Mouse (Mus musculus) Patski (cell line): Measurements from ENCODE around the gene Utf1. TPM values are rescaled to one million over a fixed set of nuclear protein-coding genes. Genes with fewer than 3 reads are reported as not detected.

Experiments
- ATAC-seq: fragments of 100-300 bp; one replicate; pipeline ENCODE4 v1.8.0; 2021
- CTCF ChIA-PET: fragments of 350-600 bp; sonication (Branson Sonifier 250); formaldehyde crosslinking; loops from one replicate; lab custom pipeline; 2022; ENCODE audit warnings: inconsistent platforms; lab: Charles Lee
- POLR2A ChIA-PET: fragments of 350-600 bp; sonication (Branson Sonifier 250); formaldehyde crosslinking; loops from one replicate; lab custom pipeline; 2022; ENCODE audit warnings: antibody characterized with exemption, inconsistent platforms; lab: Charles Lee
- DNase-seq: peaks from one replicate; pipeline ENCODE4 v3.0.0-alpha.2; 2011; ENCODE audit warnings: low read depth, low spot score
- H3K27me3 ChIP-seq: fragments of 371-371 bp; one replicate; pipeline ENCODE4 v1.5.1; 2021
- CTCF ChIP-seq: fragments of 100-300 bp; IDR thresholded peaks from one replicate; pipeline ENCODE4 v1.5.1; 2021
- in situ Hi-C: fragments of 300-500 bp; cut with MboI; formaldehyde crosslinking; loops from 3 replicates; pipeline ENCODE4 v1.11.1; 2018; ENCODE audit warnings: low pct_unique_long_range_greater_than_20kb, mixed read lengths
- polyA plus RNA-seq: library from polyadenylated mRNA; unstranded; gene quantifications from one replicate; pipeline ENCODE4 v1.2.3, GENCODE M21; 2021

The Utf1 gene
- polyA plus RNA-seq, 1 experiment from 2014 or later, result not detected

- no peak for TF ChIP-seq CTCF
- CTCF ChIA-PET, result no interaction called here
- no peaks in the 10 kb centered on the region for H3K27me3 ChIP-seq
- DNase-seq, result no peak
- POLR2A ChIA-PET, result interaction anchor here (0.5 kb wide), 1 partner anchor 100 kb away, joined by 3 read pairs; no protein-coding TSS in a partner anchor
- in situ Hi-C loops, result no loop called here
- ATAC-seq, result no peak
Observed at GRCm38 (mm10) chr7:139951991-139952633, 8.5 kb downstream of the Utf1 start.

- POLR2A ChIA-PET, result no interaction called here
- no peak for TF ChIP-seq CTCF
- CTCF ChIA-PET, result interaction anchor here (2.7 kb wide), 1 partner anchor 39 kb away, joined by 8 read pairs; no protein-coding TSS in a partner anchor
- in situ Hi-C loops, result no loop called here
- no peaks in the 10 kb centered on the region for H3K27me3 ChIP-seq
- no peak for ATAC-seq
- DNase-seq, result no peak
Observed at GRCm38 (mm10) chr7:139955505-139955904, 11.9 kb downstream of the Utf1 start.

GRCm38 (mm10) chr7:139956658-139957057 lies 13.1 kb downstream of the Utf1 start:
- no peaks in the 10 kb centered on the region for H3K27me3 ChIP-seq
- no peak for ATAC-seq
- ChIA-PET CTCF (interaction anchor here (2.7 kb wide), 1 partner anchor 37 kb away, joined by 8 read pairs; no protein-coding TSS in a partner anchor), POLR2A (no interaction called here)
- no peak for TF ChIP-seq CTCF
- in situ Hi-C loops, result no loop called here
- no peak for DNase-seq

GRCm38 (mm10) chr7:139957437-139957836 lies 13.8 kb downstream of the Utf1 start:
- H3K27me3 ChIP-seq, result no peaks in the 10 kb centered on the region
- no peak for TF ChIP-seq CTCF
- in situ Hi-C loops, result no loop called here
- ChIA-PET POLR2A (interaction anchor here (1.2 kb wide), 1 partner anchor 17 kb away, joined by 3 read pairs; no protein-coding TSS in a partner anchor), CTCF (interaction anchor here (2.7 kb wide), 1 partner anchor 37 kb away, joined by 8 read pairs; no protein-coding TSS in a partner anchor)
- ATAC-seq, result no peak
- no peak for DNase-seq

- ChIA-PET CTCF (interaction anchor here (2.7 kb wide), 1 partner anchor 36 kb away, joined by 8 read pairs; no protein-coding TSS in a partner anchor), POLR2A (interaction anchor here (1.2 kb wide), 1 partner anchor 18 kb away, joined by 3 read pairs; no protein-coding TSS in a partner anchor)
- in situ Hi-C loops, result no loop called here
- DNase-seq (no peak), ATAC-seq (no peak)
- TF ChIP-seq CTCF, result no peak
- no peaks in the 10 kb centered on the region for H3K27me3 ChIP-seq
Observed at GRCm38 (mm10) chr7:139957958-139958357, 14.4 kb downstream of the Utf1 start.

- in situ Hi-C loops, result loop anchor here (5.0 kb wide), 1 partner anchor 36 kb away; no protein-coding TSS in a partner anchor
- no peak for TF ChIP-seq CTCF
- no peak for ATAC-seq
- H3K27me3 ChIP-seq, result no peaks in the 10 kb centered on the region
- no peak for DNase-seq
- POLR2A ChIA-PET, result no interaction called here
- CTCF ChIA-PET, result no interaction called here
Observed at GRCm38 (mm10) chr7:139961141-139961540, 17.6 kb downstream of the Utf1 start.

- ATAC-seq, result no peak
- no peak for TF ChIP-seq CTCF
- CTCF ChIA-PET, result interaction anchor here (1.0 kb wide), 1 partner anchor 10 kb away, joined by 3 read pairs; no protein-coding TSS in a partner anchor
- no peak for DNase-seq
- H3K27me3 ChIP-seq, result no peaks in the 10 kb centered on the region
- POLR2A ChIA-PET, result interaction anchor here (0.9 kb wide), 1 partner anchor 173 kb away, joined by 3 read pairs; the partner anchor contains the start of gene Mtg1
- in situ Hi-C loops, result loop anchor here (5.0 kb wide), 1 partner anchor 33 kb away; no protein-coding TSS in a partner anchor
Observed at GRCm38 (mm10) chr7:139963814-139964213, 20.2 kb downstream of the Utf1 start.

GRCm38 (mm10) chr7:139967175-139967574 lies 23.6 kb downstream of the Utf1 start:
- H3K27me3 ChIP-seq, result no peaks in the 10 kb centered on the region
- TF ChIP-seq CTCF, result no peak
- ATAC-seq (no peak), DNase-seq (no peak)
- POLR2A ChIA-PET, result no interaction called here
- CTCF ChIA-PET, result interaction anchor here (8.7 kb wide), 1 partner anchor 26 kb away, joined by 113 read pairs; the partner anchor contains the start of gene Adam8
- in situ Hi-C loops, result loop anchor here (5.0 kb wide), 1 partner anchor 100 kb away; no protein-coding TSS in a partner anchor

GRCm38 (mm10) chr7:139968428-139968827 lies 24.8 kb downstream of the Utf1 start:
- H3K27me3 ChIP-seq, result no peaks in the 10 kb centered on the region
- ChIA-PET CTCF (interaction anchor here (0.8 to 8.7 kb wide), 5 partner anchors 11 to 66 kb away, joined by 3 to 113 read pairs (median 7); partner anchors contain the start of gene Adam8), POLR2A (interaction anchor here (0.7 kb wide), 1 partner anchor 13 kb away, joined by 3 read pairs; no protein-coding TSS in a partner anchor)
- in situ Hi-C loops, result loop anchor here (5.0 kb wide), 1 partner anchor 99 kb away; no protein-coding TSS in a partner anchor
- DNase-seq (no peak), ATAC-seq (no peak)
- TF ChIP-seq CTCF, result no peak

GRCm38 (mm10) chr7:139969348-139970130 lies 25.9 kb downstream of the Utf1 start:
- POLR2A ChIA-PET, result interaction anchor here (0.7 kb wide), 1 partner anchor 12 kb away, joined by 3 read pairs; no protein-coding TSS in a partner anchor
- no peak for TF ChIP-seq CTCF
- H3K27me3 ChIP-seq, result no peaks in the 10 kb centered on the region
- ATAC-seq (no peak), DNase-seq (no peak)
- CTCF ChIA-PET, result interaction anchor here (0.8 to 8.7 kb wide), 12 partner anchors 10 to 171 kb away, joined by 3 to 113 read pairs (median 4); partner anchors contain the start of gene Adam8
- in situ Hi-C loops, result loop anchor here (5.0 kb wide), 1 partner anchor 98 kb away; no protein-coding TSS in a partner anchor
